Mouse (Mus musculus): ENCODE data around the gene Fam92b.

DNA sequence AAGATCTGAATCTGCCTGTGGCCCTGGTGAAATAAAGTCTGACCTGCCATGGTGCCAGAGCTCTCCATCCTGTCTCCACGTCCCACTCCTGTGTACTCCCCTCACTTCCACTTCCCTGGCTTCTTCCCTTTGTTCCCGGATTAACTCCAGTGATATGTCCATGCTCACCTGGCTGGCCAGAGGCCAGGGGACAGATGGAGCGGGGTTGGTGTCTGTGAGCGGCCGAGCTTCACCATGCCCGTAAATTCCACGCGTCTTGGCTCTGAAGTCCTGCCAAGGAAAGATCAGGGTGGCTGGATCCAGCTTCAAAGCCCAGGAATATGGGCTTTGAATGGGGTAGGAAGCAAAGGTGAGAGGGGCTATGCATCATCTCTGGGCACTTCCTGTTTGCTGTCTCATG is 10.1 kb downstream of the Fam92b start:
- TF ChIP-seq CTCF (IDR thresholded peaks at IDR 0.05; ENCODE audit: insufficient read depth, low read depth, low read length) (no peak), POLR2A (IDR thresholded peaks at IDR 0.05; ENCODE audit: insufficient read depth, low read depth, low read length) (no peak)
